Mouse (Mus musculus): ENCODE measurements around the gene Kctd3.

Gene Kctd3

DNA sequence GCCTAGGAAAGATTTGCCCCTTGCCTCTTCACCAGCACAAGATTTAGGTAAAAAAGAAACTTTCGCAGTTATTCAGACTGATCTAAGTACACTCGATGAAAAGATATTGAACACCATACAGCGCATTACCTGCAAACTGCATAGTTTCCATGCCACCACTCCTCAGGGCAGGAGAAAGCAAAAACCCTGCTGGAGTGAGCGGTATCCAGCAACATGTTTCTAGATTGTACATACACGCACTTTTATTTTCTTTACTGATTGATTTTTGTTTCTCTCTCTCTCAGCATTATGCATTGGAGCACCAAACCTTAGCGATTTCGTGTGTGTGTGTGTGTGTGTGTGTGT is 311 bp upstream of the Kctd3 start:
- no peak for DNase-seq (ENCODE audit: low spot score)

- DNase-seq (ENCODE audit: low spot score): no peak
Measured at GRCm38 (mm10) chr1:189006826-189007225, 815 bp downstream of the Kctd3 start.

DNA sequence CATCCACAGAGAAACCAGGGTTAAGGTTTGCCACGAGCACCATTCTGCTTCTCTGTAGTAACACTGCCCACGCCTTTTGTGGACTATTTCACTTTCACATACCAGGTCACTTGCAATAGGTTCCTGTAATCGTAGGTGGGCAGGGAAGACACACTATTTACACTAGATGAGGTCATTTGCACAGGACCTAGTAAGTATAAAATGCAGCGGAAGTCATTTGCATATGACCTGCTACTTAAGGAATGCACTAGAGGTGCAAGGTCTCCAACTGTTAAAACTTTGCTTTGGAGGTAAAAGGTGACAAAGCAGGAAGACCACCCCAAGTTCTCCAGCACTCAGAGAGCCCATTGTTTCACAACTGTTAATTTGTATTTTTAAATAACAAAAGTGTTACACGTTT is 1.4 kb downstream of the Kctd3 start:
- no peak for DNase-seq (ENCODE audit: low spot score)

- no peak for DNase-seq (ENCODE audit: low spot score)
Measured at GRCm38 (mm10) chr1:189004774-189005173, 2.9 kb downstream of the Kctd3 start.

GRCm38 (mm10) chr1:189001815-189002214 is 5.8 kb downstream of the Kctd3 start:
- no peak for DNase-seq (ENCODE audit: low spot score)

- no peak for DNase-seq (ENCODE audit: low spot score)
Measured at GRCm38 (mm10) chr1:188999981-189000380, 7.7 kb downstream of the Kctd3 start.

DNA sequence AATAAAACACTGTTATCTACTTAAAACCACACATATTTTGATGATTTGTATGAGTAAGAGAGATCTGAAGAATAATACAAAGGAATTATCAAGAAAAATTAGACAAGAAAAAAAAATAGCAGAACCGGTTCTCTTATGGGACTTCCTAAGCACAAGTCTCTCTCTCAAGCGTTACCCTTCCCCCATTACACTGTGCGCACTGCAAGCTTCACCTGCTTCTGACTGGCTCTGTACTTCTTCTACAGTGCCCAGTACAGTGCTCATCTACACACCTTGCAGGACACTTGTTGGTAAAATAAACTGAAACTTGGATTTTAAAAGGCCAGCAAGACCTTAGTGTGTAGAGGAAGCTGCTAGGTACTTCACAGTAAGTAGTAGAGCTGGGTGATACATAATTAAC is 9.7 kb downstream of the Kctd3 start:
- DNase-seq (ENCODE audit: low spot score): no peak

- DNase-seq (ENCODE audit: low spot score): no peak
Measured at GRCm38 (mm10) chr1:188993218-188993617, 14.4 kb downstream of the Kctd3 start.

GRCm38 (mm10) chr1:188980050-188980449 is 27.6 kb downstream of the Kctd3 start:
- DNase-seq (ENCODE audit: low spot score): no peak

DNA sequence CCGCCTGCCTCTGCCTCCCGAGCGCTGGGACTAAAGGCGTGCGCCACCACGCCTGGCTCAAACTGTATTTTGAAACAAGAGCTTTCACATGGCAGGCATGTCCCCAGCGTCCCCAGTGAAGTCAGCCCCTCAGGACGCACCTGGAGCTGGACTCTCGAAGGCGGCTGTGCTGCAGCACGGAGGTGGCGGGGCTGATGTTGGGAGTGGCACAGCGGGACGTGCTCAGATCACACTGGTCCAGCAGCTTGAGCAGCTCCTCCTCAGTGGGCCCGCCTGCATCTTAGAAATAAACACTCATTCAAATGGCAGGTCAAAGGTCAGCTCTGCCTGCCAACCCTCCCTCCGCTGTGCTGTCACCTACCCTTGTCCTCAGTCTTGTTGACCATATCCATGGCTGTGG is 33.7 kb downstream of the Kctd3 start:
- no peak for DNase-seq (ENCODE audit: low spot score)

DNA sequence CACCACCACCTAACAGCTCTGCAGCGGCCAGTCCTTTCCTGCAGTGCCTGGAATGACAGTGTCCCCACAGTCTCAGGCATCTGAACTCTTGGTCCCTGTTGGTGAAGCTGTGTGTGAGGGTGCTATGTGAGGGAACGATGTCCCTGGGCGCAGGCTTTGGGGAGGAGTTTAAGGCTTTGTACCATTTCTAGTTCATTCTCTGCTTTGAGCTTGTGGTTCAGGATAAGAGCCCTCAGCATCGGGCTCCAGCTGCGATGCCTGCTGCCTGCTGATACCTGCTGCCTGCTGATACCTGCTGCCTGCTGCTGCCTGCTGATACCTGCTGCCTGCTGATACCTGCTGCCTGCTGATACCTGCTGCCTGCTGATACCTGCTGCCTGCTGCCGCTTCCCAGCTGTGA is 34.6 kb downstream of the Kctd3 start:
- no peak for DNase-seq (ENCODE audit: low spot score)

GRCm38 (mm10) chr1:188952501-188952900 is 55.1 kb downstream of the Kctd3 start:
- DNase-seq (ENCODE audit: low spot score): no peak

GRCm38 (mm10) chr1:188951091-188951490 is 56.5 kb downstream of the Kctd3 start:
- DNase-seq (ENCODE audit: low spot score): no peak

GRCm38 (mm10) chr1:188948276-188948675 is 59.4 kb downstream of the Kctd3 start:
- no peak for DNase-seq (ENCODE audit: low spot score)

DNA sequence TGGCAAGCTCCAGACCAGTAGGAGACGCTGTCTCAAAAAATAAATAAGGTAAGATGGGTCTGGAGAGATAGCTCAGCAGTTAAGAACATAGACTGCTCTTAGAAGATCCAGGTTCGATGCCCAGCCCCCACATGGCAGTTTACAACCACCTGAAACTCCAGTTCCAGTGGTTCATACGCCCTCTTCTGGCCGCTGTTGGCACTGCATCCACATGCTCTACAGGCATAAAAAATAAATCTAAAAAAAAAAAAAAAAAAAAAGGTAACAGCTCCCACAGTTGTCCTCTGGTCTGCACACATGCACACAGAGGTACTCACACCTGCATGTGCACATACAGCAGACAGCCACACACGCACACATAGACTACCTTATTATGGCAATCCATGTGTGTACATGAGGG is 59.8 kb downstream of the Kctd3 start:
- DNase-seq (ENCODE audit: low spot score): no peak

DNA sequence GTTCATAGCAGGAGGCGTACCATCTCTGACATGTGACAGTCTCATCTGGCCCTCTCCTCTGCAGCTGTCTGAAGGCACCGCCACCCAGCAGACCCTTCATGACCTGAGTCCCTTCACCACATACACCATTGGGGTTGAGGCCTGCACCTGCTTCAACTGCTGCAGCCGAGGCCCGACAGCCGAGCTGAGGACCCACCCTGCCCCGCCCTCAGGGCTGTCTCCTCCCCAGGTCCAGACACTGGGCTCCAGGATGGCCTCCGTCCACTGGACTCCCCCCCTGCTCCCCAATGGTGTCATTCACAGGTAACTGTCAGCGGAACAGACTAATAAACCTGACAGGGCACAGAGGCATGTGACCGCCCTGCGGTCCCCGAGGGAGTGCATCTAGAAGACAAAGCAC is 60.8 kb downstream of the Kctd3 start:
- no peak for DNase-seq (ENCODE audit: low spot score)

- DNase-seq (ENCODE audit: low spot score): no peak
Measured at GRCm38 (mm10) chr1:188945326-188945725, 62.3 kb downstream of the Kctd3 start.

- no peak for DNase-seq (ENCODE audit: low spot score)
Measured at GRCm38 (mm10) chr1:188937246-188937780, 70.3 kb downstream of the Kctd3 start.

Measured in testis, postnatal 14 days (tissue).